Mouse (Mus musculus) midbrain, embryonic 10.5 days (tissue): Measurements from ENCODE around the gene Cfap97d1. TPM values are rescaled to one million over a fixed set of nuclear protein-coding genes. Genes with fewer than 3 reads are reported as not detected.

ENCODE experiments used
- DNase-seq: peaks from one replicate; pipeline ENCODE4 v3.0.0-alpha.2; 2017; ENCODE audit warnings: low spot score
- H3K27ac ChIP-seq: fragments of 300-500 bp; sonication (generic); replicated peaks from 2 replicates; pipeline ENCODE4 v1.5.1; 2016; ENCODE audit warnings: mild to moderate bottlenecking
- H3K27me3 ChIP-seq: fragments of 300-500 bp; sonication (generic); 2 replicates; pipeline ENCODE4 v1.6.1; 2016; ENCODE audit warnings: low read depth, mild to moderate bottlenecking; ENCODE audit not compliant: poor library complexity, severe bottlenecking
- H3K36me3 ChIP-seq: fragments of 300-500 bp; sonication (generic); 2 replicates; pipeline ENCODE4 v1.6.1; 2016; ENCODE audit warnings: mild to moderate bottlenecking, moderate library complexity
- H3K4me1 ChIP-seq: fragments of 300-500 bp; sonication (generic); 2 replicates; pipeline ENCODE4 v1.6.1; 2016
- H3K4me3 ChIP-seq: fragments of 300-500 bp; sonication (generic); 2 replicates; pipeline ENCODE4 v1.5.1; 2016; ENCODE audit warnings: mild to moderate bottlenecking, moderate library complexity
- H3K9me3 ChIP-seq: fragments of 300-500 bp; sonication (generic); replicated peaks from 2 replicates; pipeline ENCODE4 v1.6.1; 2016; ENCODE audit warnings: mild to moderate bottlenecking
- WGBS: fragments of 180-500 bp; shearing (Covaris S2); methylation state at CpG from one replicate; pipeline ENCODE4 v1.1.7; 2016; 5-methylcytosine and 5-hydroxymethylcytosine counted together
- polyA plus RNA-seq: library from polyadenylated mRNA; unstranded; fragments of >200 nt; fragmentation: Nextera tagmentation; extraction: Ambion mirVana; gene quantifications from 2 replicates; pipeline ENCODE4 v1.2.1, GENCODE M21; 2016

Gene Cfap97d1
- polyA plus RNA-seq, 1 experiment from 2014 or later: not detected

- H3K36me3 ChIP-seq: peaks cover 18% of the 10 kb centered on the region
- no peaks in the 10 kb centered on the region for H3K27me3 ChIP-seq
- H3K4me3 ChIP-seq: no peak overlapping the region
- no peaks in the 10 kb centered on the region for H3K9me3 ChIP-seq
- no peak overlapping the region for H3K27ac ChIP-seq
- H3K4me1 ChIP-seq: peaks cover 2% of the 10 kb centered on the region
- WGBS: 67% methylated on average over 5 of the region's 5 CpGs
- no peak for DNase-seq
Measured at GRCm38 (mm10) chr11:101998258-101998657, 14.2 kb downstream of the Cfap97d1 start.

- Histone ChIP-seq H3K27me3 (no peaks in the 10 kb centered on the region), H3K9me3 (peaks cover 3% of the 10 kb centered on the region), H3K36me3 (peaks cover 29% of the 10 kb centered on the region), H3K27ac (no peak overlapping the region), H3K4me1 (peaks cover 2% of the 10 kb centered on the region), H3K4me3 (no peak overlapping the region)
- WGBS: 68% methylated on average over 4 of the region's 4 CpGs
- DNase-seq: no peak
Measured at GRCm38 (mm10) chr11:101999466-101999865, 15.4 kb downstream of the Cfap97d1 start.

- 90% methylated on average over 8 of the region's 8 CpGs for WGBS
- peaks cover 12% of the 10 kb centered on the region for H3K4me1 ChIP-seq
- peaks cover 73% of the 10 kb centered on the region for H3K36me3 ChIP-seq
- H3K27me3 ChIP-seq: no peaks in the 10 kb centered on the region
- peaks cover 6% of the 10 kb centered on the region for H3K9me3 ChIP-seq
- H3K4me3 ChIP-seq: no peak overlapping the region
- H3K27ac ChIP-seq: no peak overlapping the region
- DNase-seq: no peak
Measured at GRCm38 (mm10) chr11:102004251-102004650, 20.2 kb downstream of the Cfap97d1 start.

- peaks cover 6% of the 10 kb centered on the region for H3K9me3 ChIP-seq
- peak overlapping the region; percentile 28; the same call in 1 of the 2 replicates for H3K27ac ChIP-seq
- H3K27me3 ChIP-seq: no peaks in the 10 kb centered on the region
- 84% methylated on average over 9 of the region's 9 CpGs for WGBS
- H3K36me3 ChIP-seq: peaks cover 81% of the 10 kb centered on the region
- DNase-seq: no peak
- H3K4me3 ChIP-seq: no peak overlapping the region
- H3K4me1 ChIP-seq: peaks cover 13% of the 10 kb centered on the region
Measured at GRCm38 (mm10) chr11:102006271-102006670, 22.2 kb downstream of the Cfap97d1 start.

- H3K36me3 ChIP-seq: peaks cover 81% of the 10 kb centered on the region
- H3K4me1 ChIP-seq: peaks cover 13% of the 10 kb centered on the region
- WGBS: 89% methylated on average over 5 of the region's 5 CpGs
- DNase-seq: no peak
- peak overlapping the region; percentile 28; the same call in 1 of the 2 replicates for H3K27ac ChIP-seq
- no peaks in the 10 kb centered on the region for H3K27me3 ChIP-seq
- H3K9me3 ChIP-seq: peaks cover 6% of the 10 kb centered on the region
- no peak overlapping the region for H3K4me3 ChIP-seq
Measured at GRCm38 (mm10) chr11:102006688-102007087, 22.6 kb downstream of the Cfap97d1 start.

- WGBS: 95% methylated on average over 8 of the region's 8 CpGs
Measured at GRCm38 (mm10) chr11:102008372-102008771, 24.3 kb downstream of the Cfap97d1 start.

GRCm38 (mm10) chr11:102008954-102009637 is 25.0 kb downstream of the Cfap97d1 start:
- Histone ChIP-seq H3K36me3 (peaks cover 94% of the 10 kb centered on the region), H3K4me3 (no peak overlapping the region), H3K27ac (0 out of 2 replicates have a peak overlapping the region, but pooled peaks have one; percentile 38), H3K27me3 (no peaks in the 10 kb centered on the region), H3K4me1 (peaks cover 13% of the 10 kb centered on the region), H3K9me3 (peaks cover 6% of the 10 kb centered on the region)
- 87% methylated on average over 15 of the region's 15 CpGs for WGBS
- DNase-seq: no peak

More at GRCm38 (mm10) chr11:102008372-102008771, 24.3 kb downstream of the Cfap97d1 start:
- no peak for DNase-seq
- no peak overlapping the region for H3K27ac ChIP-seq
- H3K4me3 ChIP-seq: no peak overlapping the region
- peaks cover 6% of the 10 kb centered on the region for H3K9me3 ChIP-seq
- H3K27me3 ChIP-seq: no peaks in the 10 kb centered on the region
- H3K36me3 ChIP-seq: peaks cover 96% of the 10 kb centered on the region
- peaks cover 13% of the 10 kb centered on the region for H3K4me1 ChIP-seq

- peaks cover 94% of the 10 kb centered on the region for H3K36me3 ChIP-seq
- WGBS: 76% methylated on average over 13 of the region's 13 CpGs
Measured at GRCm38 (mm10) chr11:102010140-102010539, 26.1 kb downstream of the Cfap97d1 start.

GRCm38 (mm10) chr11:102011510-102011909 is 27.4 kb downstream of the Cfap97d1 start:
- Histone ChIP-seq H3K4me1 (peaks cover 14% of the 10 kb centered on the region), H3K9me3 (no peaks in the 10 kb centered on the region), H3K36me3 (peaks cover 90% of the 10 kb centered on the region), H3K27me3 (no peaks in the 10 kb centered on the region), H3K27ac (no peak overlapping the region), H3K4me3 (no peak overlapping the region)
- DNase-seq: no peak
- WGBS: 88% methylated on average over 8 of the region's 8 CpGs

More at GRCm38 (mm10) chr11:102010140-102010539, 26.1 kb downstream of the Cfap97d1 start:
- Histone ChIP-seq H3K9me3 (no peaks in the 10 kb centered on the region), H3K4me1 (peaks cover 13% of the 10 kb centered on the region), H3K27ac (peak overlapping the region; percentile 60; the same call in 1 of the 2 replicates), H3K27me3 (no peaks in the 10 kb centered on the region), H3K4me3 (no peak overlapping the region)
- DNase-seq: no peak

- no peak overlapping the region for H3K4me3 ChIP-seq
- H3K27me3 ChIP-seq: no peaks in the 10 kb centered on the region
- H3K27ac ChIP-seq: no peak overlapping the region
- peaks cover 10% of the 10 kb centered on the region for H3K4me1 ChIP-seq
- 88% methylated on average over 8 of the region's 8 CpGs for whole genome bisulfite sequencing
- H3K9me3 ChIP-seq: no peaks in the 10 kb centered on the region
- DNase-seq: no peak
- H3K36me3 ChIP-seq: peaks cover 88% of the 10 kb centered on the region
Measured at GRCm38 (mm10) chr11:102013201-102013600, 29.1 kb downstream of the Cfap97d1 start.

GRCm38 (mm10) chr11:102015472-102015871 is 31.4 kb downstream of the Cfap97d1 start:
- no peak overlapping the region for H3K4me3 ChIP-seq

GRCm38 (mm10) chr11:102016136-102016535 is 32.1 kb downstream of the Cfap97d1 start:
- H3K36me3 ChIP-seq: peaks cover 71% of the 10 kb centered on the region
- no peak for DNase-seq
- 95% methylated on average over 1 of the region's 1 CpGs for WGBS
- no peak overlapping the region for H3K27ac ChIP-seq
- H3K4me3 ChIP-seq: no peak overlapping the region
- no peaks in the 10 kb centered on the region for H3K27me3 ChIP-seq
- H3K4me1 ChIP-seq: peaks cover 11% of the 10 kb centered on the region; the same call in 1 of the 2 replicates
- no peaks in the 10 kb centered on the region for H3K9me3 ChIP-seq

More at GRCm38 (mm10) chr11:102015472-102015871, 31.4 kb downstream of the Cfap97d1 start:
- Histone ChIP-seq H3K27me3 (no peaks in the 10 kb centered on the region), H3K9me3 (no peaks in the 10 kb centered on the region), H3K36me3 (peaks cover 78% of the 10 kb centered on the region), H3K27ac (0 out of 2 replicates have a peak overlapping the region, but pooled peaks have one; percentile 7), H3K4me1 (peaks cover 12% of the 10 kb centered on the region)
- WGBS: 68% methylated on average over 6 of the region's 6 CpGs
- no peak for DNase-seq

- DNase-seq: no peak
- no peaks in the 10 kb centered on the region for H3K9me3 ChIP-seq
- H3K27ac ChIP-seq: no peak overlapping the region
- WGBS: 83% methylated on average over 9 of the region's 9 CpGs
- H3K4me1 ChIP-seq: peaks cover 12% of the 10 kb centered on the region
- no peak overlapping the region for H3K4me3 ChIP-seq
- H3K27me3 ChIP-seq: peaks cover 15% of the 10 kb centered on the region
- peaks cover 62% of the 10 kb centered on the region for H3K36me3 ChIP-seq
Measured at GRCm38 (mm10) chr11:102019736-102020135, 35.7 kb downstream of the Cfap97d1 start.
